Mouse (Mus musculus) hindbrain, embryonic 11.5 days (tissue): ENCODE measurements around the gene Scmh1. TPM values are rescaled to one million over a fixed set of nuclear protein-coding genes. Genes with fewer than 3 reads are reported as not detected.
A peak's percentile ranks its signal among the peaks of the same experiment; 100 is the strongest.

ENCODE experiments used
- ATAC-seq: fragments of 200-750 bp; cut with Nextera tagmentation; 2 replicates; pipeline ENCODE4 v1.8.0; 2017; ENCODE audit warnings: mild to moderate bottlenecking, moderate TSS enrichment, moderate library complexity; ENCODE audit not compliant: low FRiP score
- DNase-seq: peaks from one replicate; pipeline ENCODE4 v3.0.0-alpha.2; 2015; ENCODE audit warnings: low spot score
- H3K27ac ChIP-seq: fragments of 300-500 bp; sonication (generic); 2 replicates; pipeline ENCODE4 v1.5.1; 2014; ENCODE audit warnings: mild to moderate bottlenecking, low read depth, low read length
- H3K27me3 ChIP-seq: fragments of 300-500 bp; sonication (generic); 2 replicates; pipeline ENCODE4 v1.6.1; 2014; ENCODE audit warnings: mild to moderate bottlenecking, low read length, moderate library complexity, mixed read lengths; ENCODE audit not compliant: control insufficient read depth, insufficient read depth
- H3K36me3 ChIP-seq: fragments of 300-500 bp; sonication (generic); 2 replicates; pipeline ENCODE4 v1.6.1; 2014; ENCODE audit warnings: mild to moderate bottlenecking, low read length, moderate library complexity, mixed read lengths; ENCODE audit not compliant: control insufficient read depth, insufficient read depth
- H3K4me1 ChIP-seq: fragments of 300-500 bp; sonication (generic); replicated peaks from 2 replicates; pipeline ENCODE4 v1.6.1; 2014; ENCODE audit warnings: low read length, mixed read lengths; ENCODE audit not compliant: control insufficient read depth, insufficient read depth
- H3K4me2 ChIP-seq: fragments of 300-500 bp; sonication (generic); replicated peaks from 2 replicates; pipeline ENCODE4 v1.6.1; 2014; ENCODE audit warnings: mild to moderate bottlenecking, low read depth, low read length
- H3K4me3 ChIP-seq: fragments of 300-500 bp; sonication (generic); 2 replicates; pipeline ENCODE4 v1.5.1; 2014; ENCODE audit warnings: low read depth, low read length
- H3K9ac ChIP-seq: fragments of 300-500 bp; sonication (generic); 2 replicates; pipeline ENCODE4 v1.6.1; 2014; ENCODE audit warnings: low read depth, low read length
- H3K9me3 ChIP-seq: fragments of 300-500 bp; sonication (generic); 2 replicates; pipeline ENCODE4 v1.6.1; 2016; ENCODE audit warnings: low read length; ENCODE audit not compliant: control insufficient read depth
- WGBS: fragments of 180-500 bp; shearing (Covaris S2); extraction: QIAGEN DNeasy Blood & Tissue Kit; methylation state at CpG from one replicate; pipeline ENCODE4 v1.1.7; 2014; 5-methylcytosine and 5-hydroxymethylcytosine counted together
- polyA plus RNA-seq: library from polyadenylated mRNA; unstranded; fragments of >200 nt; fragmentation: Nextera tagmentation; extraction: Ambion mirVana; gene quantifications from 2 replicates; pipeline ENCODE4 v1.2.1, GENCODE M21; 2014

Scmh1 gene
- polyA plus RNA-seq, 1 experiment from 2014 or later, result 53.5 TPM

DNA sequence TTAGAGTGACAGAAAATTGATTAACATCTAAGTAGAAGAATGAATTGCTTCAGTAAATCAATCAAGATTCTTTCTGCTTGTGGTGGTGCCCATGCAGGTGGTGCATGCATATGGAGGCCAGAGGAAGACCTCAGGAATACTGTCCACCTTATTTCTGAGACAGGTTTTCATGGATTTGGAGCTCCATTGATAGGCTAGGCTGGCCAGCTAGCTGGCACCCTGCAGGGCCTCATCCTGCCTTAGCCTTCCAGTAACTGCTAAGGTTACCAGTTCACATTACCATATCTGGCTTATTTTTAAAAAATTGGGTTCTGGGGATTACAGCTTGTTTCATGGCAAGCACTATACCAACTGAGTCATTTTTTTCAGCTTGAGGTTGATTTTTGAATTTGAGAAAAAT, 15.1 kb downstream of the Scmh1 start:
- Histone ChIP-seq H3K27me3 (no peaks in the 10 kb centered on the region), H3K27ac (no peak overlapping the region), H3K9ac (no peak overlapping the region), H3K9me3 (no peaks in the 10 kb centered on the region), H3K36me3 (no peaks in the 10 kb centered on the region), H3K4me2 (no peak overlapping the region), H3K4me3 (no peak overlapping the region), H3K4me1 (no peaks in the 10 kb centered on the region)
- ATAC-seq, result no peak
- no peak for DNase-seq

DNA sequence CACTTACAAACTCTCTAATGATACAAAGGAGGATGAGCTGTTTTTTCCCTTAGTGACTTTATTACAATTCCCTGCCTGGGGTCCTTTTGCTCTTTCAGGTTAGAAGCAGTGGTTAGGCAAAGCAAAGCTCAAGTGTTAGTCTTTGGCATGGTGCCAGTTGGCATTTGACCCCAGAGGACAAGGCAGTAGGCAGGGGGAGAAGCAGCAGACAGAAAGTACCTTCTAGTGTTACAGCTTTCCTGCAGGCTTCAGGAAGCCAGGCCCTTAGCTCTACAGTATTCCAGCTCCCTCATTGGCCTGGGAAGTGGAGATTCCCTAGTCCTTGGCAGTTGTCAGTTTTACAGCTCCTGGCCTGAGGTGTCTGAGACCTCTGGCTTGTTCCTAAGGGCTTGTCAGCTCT, 15.6 kb downstream of the Scmh1 start:
- Histone ChIP-seq H3K27ac (no peak overlapping the region), H3K27me3 (no peaks in the 10 kb centered on the region), H3K36me3 (no peaks in the 10 kb centered on the region), H3K4me3 (no peak overlapping the region), H3K9me3 (no peaks in the 10 kb centered on the region), H3K4me2 (no peak overlapping the region), H3K9ac (no peak overlapping the region), H3K4me1 (no peaks in the 10 kb centered on the region)
- ATAC-seq (no peak), DNase-seq (peak; percentile 41)

DNA sequence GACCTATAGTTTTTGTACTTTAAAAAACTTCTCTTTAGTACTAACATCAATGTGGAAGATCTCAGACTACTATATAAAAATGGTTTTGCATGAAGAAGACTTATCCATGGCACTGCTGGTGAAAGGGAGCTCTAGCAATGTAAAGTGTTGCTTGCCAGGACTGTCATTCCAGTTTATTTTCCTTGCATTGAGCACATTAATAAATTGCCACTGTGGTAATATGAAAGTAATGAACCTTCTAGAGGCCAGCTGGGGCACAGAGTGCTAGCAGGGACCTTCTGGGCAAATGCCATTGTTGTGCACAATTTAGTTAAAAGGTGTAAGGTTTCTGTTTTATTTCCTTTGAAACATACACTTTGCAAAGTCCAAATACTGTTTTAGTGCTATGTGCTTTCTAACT, 25.5 kb downstream of the Scmh1 start:
- DNase-seq, result peak; percentile 31
- Histone ChIP-seq H3K9ac (no peak overlapping the region), H3K27me3 (no peaks in the 10 kb centered on the region), H3K36me3 (no peaks in the 10 kb centered on the region), H3K4me2 (no peak overlapping the region), H3K4me3 (no peak overlapping the region), H3K4me1 (no peaks in the 10 kb centered on the region), H3K9me3 (no peaks in the 10 kb centered on the region), H3K27ac (no peak overlapping the region)
- ATAC-seq, result no peak

DNA sequence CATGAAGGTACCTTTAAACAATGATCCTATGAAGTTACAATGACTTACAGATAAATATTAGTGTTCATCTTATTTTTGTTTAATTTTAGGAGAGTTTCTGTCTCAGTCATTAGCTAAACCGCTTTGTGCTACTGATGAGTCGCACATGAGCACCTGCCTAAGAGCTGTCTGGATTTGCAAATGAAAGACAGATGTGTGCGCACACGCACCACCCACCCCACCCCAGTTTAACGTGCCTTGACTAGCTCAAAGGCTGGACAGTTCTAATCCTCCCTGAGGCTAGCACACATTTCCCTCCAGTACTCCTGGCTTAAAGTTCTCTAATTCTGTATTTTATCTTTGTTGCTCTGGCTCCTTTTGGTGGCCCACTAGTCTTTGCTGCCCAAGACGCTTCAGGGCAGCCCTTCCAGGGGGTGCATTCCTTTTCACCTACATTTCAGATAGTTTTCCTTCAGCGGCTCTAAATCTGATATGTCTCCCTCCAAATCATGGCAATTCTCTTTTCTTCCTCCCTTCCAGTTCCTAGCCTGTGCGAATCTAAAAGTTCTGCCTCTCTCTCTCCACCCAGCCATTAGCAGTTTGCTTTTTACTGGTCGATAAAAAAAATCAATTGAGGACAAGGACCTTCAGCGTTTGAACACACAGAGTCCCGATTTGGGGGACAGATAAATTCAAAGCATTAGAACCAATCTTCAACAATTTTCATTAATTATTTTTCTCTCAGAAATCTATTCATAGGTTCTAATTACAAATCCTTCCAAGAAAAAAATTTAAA, 27.7 kb downstream of the Scmh1 start:
- H3K27ac ChIP-seq, result no peak overlapping the region
- 71% methylated on average over 11 of the region's 11 CpGs for WGBS

DNA sequence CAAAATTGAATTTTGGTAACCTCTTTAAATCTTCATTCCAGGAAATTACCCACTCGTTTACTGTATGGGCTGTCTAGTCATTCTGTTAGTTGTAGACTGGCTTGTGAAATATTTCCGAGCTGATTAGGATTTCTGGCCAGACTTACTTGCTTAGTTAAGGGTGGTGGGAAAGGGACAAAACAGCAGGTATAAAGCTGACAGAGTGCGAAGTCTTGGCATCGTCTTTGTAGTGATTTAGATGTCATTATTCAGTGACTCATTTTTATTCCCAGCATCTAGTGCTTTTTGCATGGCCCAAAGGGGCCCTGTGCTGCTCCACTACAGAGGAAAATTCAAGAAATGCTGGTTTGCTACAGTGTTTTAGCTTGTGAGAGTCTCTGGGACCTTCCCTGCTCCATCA, 56.7 kb downstream of the Scmh1 start:
- no peak overlapping the region for H3K4me3 ChIP-seq
- H3K36me3 ChIP-seq, result no peaks in the 10 kb centered on the region
- no peaks in the 10 kb centered on the region for H3K4me1 ChIP-seq
- no peaks in the 10 kb centered on the region for H3K9me3 ChIP-seq
- no peak overlapping the region for H3K4me2 ChIP-seq
- ATAC-seq (no peak), DNase-seq (no peak)
- no peaks in the 10 kb centered on the region for H3K27me3 ChIP-seq
- no peak overlapping the region for H3K27ac ChIP-seq
- H3K9ac ChIP-seq, result no peak overlapping the region
- WGBS, result 87% methylated on average over 4 of the region's 4 CpGs

More for the DNA sequence above, 27.7 kb downstream of the Scmh1 start:
- H3K4me3 ChIP-seq, result no peak overlapping the region
- H3K4me1 ChIP-seq, result no peaks in the 10 kb centered on the region
- no peak overlapping the region for H3K9ac ChIP-seq
- DNase-seq (no peak), ATAC-seq (no peak)
- no peak overlapping the region for H3K4me2 ChIP-seq
- no peaks in the 10 kb centered on the region for H3K36me3 ChIP-seq
- H3K27me3 ChIP-seq, result no peaks in the 10 kb centered on the region
- no peaks in the 10 kb centered on the region for H3K9me3 ChIP-seq

DNA sequence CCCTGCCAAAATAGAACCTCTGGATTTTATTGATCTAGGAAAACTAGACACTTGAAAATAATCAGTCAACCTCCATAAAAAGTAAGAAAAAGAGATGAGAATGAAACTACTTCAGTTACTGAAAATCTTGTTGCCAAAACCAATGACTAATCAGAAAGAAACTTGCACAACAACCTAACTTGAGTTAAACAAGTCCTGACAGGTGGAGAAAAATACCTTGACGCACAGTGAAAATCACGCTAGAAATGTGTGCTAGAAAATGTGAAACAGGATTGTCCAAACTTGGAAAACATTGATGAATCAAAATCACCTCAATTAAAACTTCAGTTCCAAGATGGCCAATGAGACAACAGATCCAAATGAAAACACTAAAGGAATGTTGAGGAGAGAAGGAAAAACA, 67.9 kb downstream of the Scmh1 start:
- Histone ChIP-seq H3K4me2 (no peak overlapping the region), H3K4me3 (no peak overlapping the region), H3K27ac (no peak overlapping the region), H3K9ac (no peak overlapping the region), H3K27me3 (no peaks in the 10 kb centered on the region), H3K36me3 (no peaks in the 10 kb centered on the region; the same call in 1 of the 2 replicates), H3K4me1 (no peaks in the 10 kb centered on the region), H3K9me3 (no peaks in the 10 kb centered on the region)
- WGBS, result 94% methylated on average over 2 of the region's 2 CpGs
- ATAC-seq (no peak), DNase-seq (no peak)

DNA sequence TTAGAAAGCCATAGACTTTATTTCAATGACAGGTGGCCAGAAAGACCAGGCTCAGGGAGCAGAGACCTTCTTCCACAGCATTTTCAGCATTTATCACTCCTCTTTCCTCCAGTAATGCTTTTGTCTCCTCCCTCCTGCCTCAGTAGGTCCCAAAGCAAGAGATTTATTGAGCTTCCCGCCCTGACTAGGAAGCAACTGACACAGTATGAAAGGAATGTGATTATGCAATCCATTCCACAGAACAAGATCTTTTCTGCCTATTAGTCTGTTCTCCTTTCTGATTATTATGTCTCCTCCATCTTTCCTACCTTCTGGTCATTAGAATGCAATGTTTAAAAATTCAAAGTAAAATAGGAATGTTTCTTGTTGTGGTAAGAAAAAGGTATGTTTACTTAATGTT, 82.6 kb downstream of the Scmh1 start:
- DNase-seq (no peak), ATAC-seq (no peak)
- Histone ChIP-seq H3K36me3 (no peaks in the 10 kb centered on the region), H3K4me2 (no peak overlapping the region), H3K27me3 (no peaks in the 10 kb centered on the region), H3K9ac (no peak overlapping the region), H3K4me3 (no peak overlapping the region), H3K9me3 (no peaks in the 10 kb centered on the region), H3K4me1 (no peaks in the 10 kb centered on the region), H3K27ac (no peak overlapping the region)
- 61% methylated on average over 1 of the region's 1 CpGs for WGBS

DNA sequence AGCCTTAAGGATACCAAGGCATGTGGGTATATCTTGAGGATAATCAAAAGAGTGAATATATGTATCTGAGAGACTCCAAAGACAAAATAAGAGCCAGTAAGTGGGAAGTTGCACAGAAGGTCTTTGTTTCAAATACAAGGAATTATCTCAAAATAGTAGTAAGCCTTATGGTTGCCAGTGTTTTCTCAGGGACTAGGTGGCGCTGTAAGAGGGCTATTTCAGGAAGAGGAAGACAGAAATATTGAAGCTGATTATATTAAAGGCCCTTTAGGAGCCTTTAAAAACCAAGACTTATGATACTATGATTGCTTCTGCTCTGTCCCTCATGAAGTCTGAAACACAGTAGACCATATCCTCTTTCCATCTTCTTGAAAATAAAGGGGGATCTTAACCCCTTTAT, 101.9 kb downstream of the Scmh1 start:
- Histone ChIP-seq H3K36me3 (peaks cover 9% of the 10 kb centered on the region; the same call in 1 of the 2 replicates), H3K4me1 (no peaks in the 10 kb centered on the region), H3K4me2 (no peak overlapping the region), H3K9me3 (no peaks in the 10 kb centered on the region), H3K4me3 (no peak overlapping the region), H3K27me3 (no peaks in the 10 kb centered on the region), H3K27ac (no peak overlapping the region), H3K9ac (no peak overlapping the region)
- 74% methylated on average over 1 of the region's 1 CpGs for WGBS
- ATAC-seq (no peak), DNase-seq (no peak)

DNA sequence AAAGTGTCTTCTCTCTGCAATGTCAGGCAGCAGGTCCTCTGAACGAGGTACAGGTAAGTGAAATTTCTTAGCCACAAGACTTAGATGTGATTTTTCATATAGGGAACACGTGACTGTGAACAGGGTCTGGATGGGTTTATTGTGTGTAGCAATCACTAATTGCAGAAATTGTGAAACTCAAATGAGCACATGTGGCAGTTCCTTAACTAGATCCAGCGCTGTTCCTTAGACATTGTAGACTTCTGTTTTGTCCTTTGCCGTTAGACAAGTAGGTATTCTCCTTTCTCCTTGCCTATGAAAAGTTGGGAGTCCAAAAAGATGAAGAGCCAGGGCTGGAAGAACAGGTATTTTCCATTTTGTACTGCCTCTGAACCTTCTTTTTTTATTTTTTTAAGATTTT, 106.1 kb downstream of the Scmh1 start:
- WGBS, result 92% methylated on average over 4 of the region's 4 CpGs
- ATAC-seq (no peak), DNase-seq (no peak)
- no peaks in the 10 kb centered on the region for H3K9me3 ChIP-seq
- H3K4me3 ChIP-seq, result no peak overlapping the region
- H3K27me3 ChIP-seq, result no peaks in the 10 kb centered on the region
- peaks cover 9% of the 10 kb centered on the region; the same call in 1 of the 2 replicates for H3K36me3 ChIP-seq
- no peak overlapping the region for H3K27ac ChIP-seq
- no peak overlapping the region for H3K9ac ChIP-seq
- H3K4me1 ChIP-seq, result no peaks in the 10 kb centered on the region
- H3K4me2 ChIP-seq, result no peak overlapping the region
